Mouse (Mus musculus) heart, embryonic 13.5 days (tissue): ENCODE results near the gene Trpm3. TPM values are rescaled to one million over a fixed set of nuclear protein-coding genes. Genes with fewer than 3 reads are reported as not detected.

Source experiments
- ATAC-seq: fragments of 200-750 bp; cut with Nextera tagmentation; 2 replicates; pipeline ENCODE4 v1.8.0; 2017; ENCODE audit warnings: moderate TSS enrichment; ENCODE audit not compliant: insufficient number of reproducible peaks, low FRiP score, low TSS enrichment; ENCODE audit errors: extremely low read depth
- H3K27ac ChIP-seq: fragments of 300-500 bp; sonication (generic); replicated peaks from 2 replicates; pipeline ENCODE4 v1.5.1; 2015; ENCODE audit warnings: moderate library complexity, mild to moderate bottlenecking, inconsistent platforms
- H3K27me3 ChIP-seq: fragments of 300-500 bp; sonication (generic); replicated peaks from 2 replicates; pipeline ENCODE4 v1.6.1; 2015; ENCODE audit warnings: mild to moderate bottlenecking, inconsistent platforms
- H3K36me3 ChIP-seq: fragments of 300-500 bp; sonication (generic); 2 replicates; pipeline ENCODE4 v1.6.1; 2015; ENCODE audit warnings: mild to moderate bottlenecking, inconsistent platforms
- H3K4me1 ChIP-seq: fragments of 300-500 bp; sonication (generic); 2 replicates; pipeline ENCODE4 v1.6.1; 2015; ENCODE audit warnings: inconsistent platforms
- H3K4me2 ChIP-seq: fragments of 300-500 bp; sonication (generic); 2 replicates; pipeline ENCODE4 v1.6.1; 2015; ENCODE audit warnings: inconsistent platforms, mild to moderate bottlenecking, moderate library complexity
- H3K4me3 ChIP-seq: fragments of 300-500 bp; sonication (generic); 2 replicates; pipeline ENCODE4 v1.5.1; 2015; ENCODE audit warnings: moderate library complexity, mild to moderate bottlenecking, inconsistent platforms
- H3K9ac ChIP-seq: fragments of 300-500 bp; sonication (generic); 2 replicates; pipeline ENCODE4 v1.6.1; 2015; ENCODE audit warnings: inconsistent platforms, mild to moderate bottlenecking, moderate library complexity
- H3K9me3 ChIP-seq: fragments of 300-500 bp; sonication (generic); 2 replicates; pipeline ENCODE4 v1.6.1; 2016; ENCODE audit warnings: inconsistent platforms
- whole genome bisulfite sequencing: fragments of 180-500 bp; shearing (Covaris S2); methylation state at CpG from one replicate; pipeline ENCODE4 v1.1.7; 2015; ENCODE audit warnings: mixed read lengths; 5-methylcytosine and 5-hydroxymethylcytosine counted together
- polyA plus RNA-seq: library from polyadenylated mRNA; unstranded; fragments of >200 nt; fragmentation: Nextera tagmentation; extraction: Ambion mirVana; gene quantifications from 2 replicates; pipeline ENCODE4 v1.2.1, GENCODE M21; 2015

Trpm3 gene
- polyA plus RNA-seq, 1 experiment from 2014 or later = 1.1 TPM

DNA sequence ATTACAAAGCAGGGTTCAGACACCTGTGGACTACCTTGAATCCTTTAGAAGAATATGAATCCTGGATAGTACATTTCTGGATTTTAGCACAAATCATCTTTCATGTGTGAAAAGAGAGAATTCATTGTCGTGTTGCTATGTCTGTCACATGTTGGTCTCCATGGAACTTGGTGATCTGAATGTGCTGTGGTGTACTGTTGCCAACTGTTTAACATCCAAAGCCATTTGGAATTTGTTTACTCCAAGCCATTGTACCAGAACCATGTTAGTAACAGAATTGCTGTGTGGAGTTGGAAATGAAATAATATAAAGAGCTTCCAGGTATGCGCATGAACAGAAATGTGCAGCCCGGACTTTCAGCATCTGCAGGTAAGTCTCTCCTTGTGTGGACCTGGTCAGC, 41.3 kb downstream of the Trpm3 start:
- Histone ChIP-seq H3K9me3 (no peaks in the 10 kb centered on the region), H3K9ac (no peak overlapping the region), H3K4me1 (no peaks in the 10 kb centered on the region), H3K36me3 (no peaks in the 10 kb centered on the region), H3K27me3 (no peaks in the 10 kb centered on the region), H3K4me2 (no peak overlapping the region), H3K4me3 (no peak overlapping the region), H3K27ac (no peak overlapping the region)
- ATAC-seq = no peak
- 83% methylated on average over 3 of the region's 3 CpGs for WGBS

- Histone ChIP-seq H3K4me3 (no peak overlapping the region), H3K9me3 (0 out of 2 replicates have a peak, but pooled peaks cover 3% of the 10 kb centered on the region), H3K4me2 (no peak overlapping the region), H3K4me1 (no peaks in the 10 kb centered on the region), H3K36me3 (no peaks in the 10 kb centered on the region), H3K27ac (no peak overlapping the region), H3K27me3 (no peaks in the 10 kb centered on the region), H3K9ac (no peak overlapping the region)
- 52% methylated on average over 1 of the region's 1 CpGs for WGBS
- no peak for ATAC-seq
Measured at GRCm38 (mm10) chr19:22189716-22190115, 50.9 kb downstream of the Trpm3 start.

DNA sequence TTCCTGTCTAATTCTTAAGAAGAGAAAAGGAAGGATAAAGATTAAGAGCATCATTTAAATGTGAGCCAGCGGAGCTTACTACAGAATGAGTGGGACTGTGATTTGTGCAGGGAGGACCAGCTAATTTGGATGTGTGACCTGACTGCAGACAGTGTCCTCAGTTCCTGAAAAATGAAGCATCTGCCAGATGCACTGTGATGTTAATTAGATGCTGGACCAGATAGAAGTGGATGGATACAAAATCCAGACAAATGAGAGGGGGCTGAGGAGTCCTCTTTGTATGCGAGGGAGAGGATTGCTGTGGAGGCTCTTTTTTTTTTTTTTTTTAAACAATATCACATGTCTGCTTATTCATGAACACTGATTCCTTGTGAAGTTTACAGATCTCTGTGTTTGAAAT, 83.7 kb downstream of the Trpm3 start:
- Histone ChIP-seq H3K36me3 (no peaks in the 10 kb centered on the region), H3K27ac (no peak overlapping the region), H3K9me3 (no peaks in the 10 kb centered on the region), H3K4me3 (no peak overlapping the region), H3K27me3 (no peaks in the 10 kb centered on the region), H3K4me1 (no peaks in the 10 kb centered on the region), H3K4me2 (no peak overlapping the region), H3K9ac (no peak overlapping the region)
- no peak for ATAC-seq
- WGBS = 79% methylated on average over 2 of the region's 2 CpGs

GRCm38 (mm10) chr19:22234187-22234586, 95.3 kb downstream of the Trpm3 start:
- Histone ChIP-seq H3K27me3 (no peaks in the 10 kb centered on the region), H3K4me1 (no peaks in the 10 kb centered on the region), H3K36me3 (no peaks in the 10 kb centered on the region), H3K4me3 (no peak overlapping the region), H3K9ac (no peak overlapping the region), H3K9me3 (no peaks in the 10 kb centered on the region), H3K4me2 (no peak overlapping the region), H3K27ac (no peak overlapping the region)
- ATAC-seq = no peak

DNA sequence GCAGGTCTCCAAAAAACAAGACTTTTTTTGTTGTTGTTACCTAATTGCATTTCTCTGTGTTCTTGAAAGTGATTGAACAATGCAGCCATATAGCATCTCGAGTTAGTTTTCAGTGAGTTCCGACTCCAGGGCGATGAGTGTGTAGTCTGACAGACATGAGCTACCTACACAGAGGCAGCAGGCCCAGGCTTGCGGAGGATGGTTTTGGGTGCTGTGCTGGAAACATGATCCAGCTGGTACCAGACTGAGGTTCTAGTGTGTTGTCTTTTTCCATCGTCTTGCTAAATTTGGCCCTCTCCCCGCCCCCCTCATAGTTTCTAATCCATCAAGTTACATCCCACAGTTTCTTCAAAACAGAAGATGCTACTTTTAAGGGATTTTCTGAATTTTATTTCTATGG, 110.2 kb downstream of the Trpm3 start:
- no peak for ATAC-seq
- no peaks in the 10 kb centered on the region for H3K36me3 ChIP-seq
- H3K27me3 ChIP-seq = no peaks in the 10 kb centered on the region
- H3K27ac ChIP-seq = no peak overlapping the region
- H3K9ac ChIP-seq = no peak overlapping the region
- WGBS = 67% methylated on average over 6 of the region's 6 CpGs
- H3K4me2 ChIP-seq = no peak overlapping the region
- no peaks in the 10 kb centered on the region for H3K4me1 ChIP-seq
- no peaks in the 10 kb centered on the region for H3K9me3 ChIP-seq
- no peak overlapping the region for H3K4me3 ChIP-seq

GRCm38 (mm10) chr19:22272916-22273315, 134.1 kb downstream of the Trpm3 start:
- ATAC-seq = no peak
- Histone ChIP-seq H3K27me3 (no peaks in the 10 kb centered on the region), H3K9me3 (no peaks in the 10 kb centered on the region), H3K27ac (no peak overlapping the region), H3K9ac (no peak overlapping the region), H3K4me1 (no peaks in the 10 kb centered on the region), H3K4me2 (no peak overlapping the region), H3K36me3 (no peaks in the 10 kb centered on the region), H3K4me3 (no peak overlapping the region)
- 53% methylated on average over 5 of the region's 5 CpGs for WGBS

- Histone ChIP-seq H3K4me3 (no peak overlapping the region), H3K27ac (no peak overlapping the region), H3K9me3 (no peaks in the 10 kb centered on the region; the same call in 1 of the 2 replicates), H3K36me3 (no peaks in the 10 kb centered on the region), H3K4me1 (no peaks in the 10 kb centered on the region), H3K4me2 (no peak overlapping the region), H3K9ac (no peak overlapping the region), H3K27me3 (no peaks in the 10 kb centered on the region)
- ATAC-seq = no peak
- 67% methylated on average over 3 of the region's 3 CpGs for WGBS
Measured at GRCm38 (mm10) chr19:22284651-22285050, 145.8 kb downstream of the Trpm3 start.

GRCm38 (mm10) chr19:22292671-22293070, 153.8 kb downstream of the Trpm3 start:
- 67% methylated on average over 6 of the region's 6 CpGs for WGBS
- H3K4me3 ChIP-seq = no peak overlapping the region
- H3K9ac ChIP-seq = no peak overlapping the region
- no peaks in the 10 kb centered on the region for H3K4me1 ChIP-seq
- no peak overlapping the region for H3K4me2 ChIP-seq
- no peak overlapping the region for H3K27ac ChIP-seq
- no peaks in the 10 kb centered on the region; the same call in 1 of the 2 replicates for H3K9me3 ChIP-seq
- H3K36me3 ChIP-seq = no peaks in the 10 kb centered on the region
- H3K27me3 ChIP-seq = no peaks in the 10 kb centered on the region
- no peak for ATAC-seq

- WGBS = 49% methylated on average over 2 of the region's 2 CpGs
Measured at GRCm38 (mm10) chr19:22300906-22301305, 162.1 kb downstream of the Trpm3 start.

GRCm38 (mm10) chr19:22303021-22303951, 164.4 kb downstream of the Trpm3 start:
- no peaks in the 10 kb centered on the region for H3K36me3 ChIP-seq
- peak overlapping the region; percentile 47; the same call in 1 of the 2 replicates for H3K9ac ChIP-seq
- no peaks in the 10 kb centered on the region for H3K9me3 ChIP-seq
- no peak overlapping the region for H3K27ac ChIP-seq
- peak overlapping the region; percentile 62 for H3K4me2 ChIP-seq
- peaks cover 11% of the 10 kb centered on the region for H3K4me1 ChIP-seq
- ATAC-seq = no peak
- no peak overlapping the region for H3K4me3 ChIP-seq
- 29% methylated on average over 17 of the region's 17 CpGs for WGBS
- H3K27me3 ChIP-seq = no peaks in the 10 kb centered on the region

More at GRCm38 (mm10) chr19:22300906-22301305, 162.1 kb downstream of the Trpm3 start:
- no peak overlapping the region for H3K27ac ChIP-seq
- peaks cover 11% of the 10 kb centered on the region for H3K4me1 ChIP-seq
- no peak overlapping the region for H3K9ac ChIP-seq
- no peak overlapping the region for H3K4me2 ChIP-seq
- H3K36me3 ChIP-seq = no peaks in the 10 kb centered on the region
- ATAC-seq = no peak
- H3K9me3 ChIP-seq = no peaks in the 10 kb centered on the region
- H3K27me3 ChIP-seq = no peaks in the 10 kb centered on the region
- H3K4me3 ChIP-seq = no peak overlapping the region

DNA sequence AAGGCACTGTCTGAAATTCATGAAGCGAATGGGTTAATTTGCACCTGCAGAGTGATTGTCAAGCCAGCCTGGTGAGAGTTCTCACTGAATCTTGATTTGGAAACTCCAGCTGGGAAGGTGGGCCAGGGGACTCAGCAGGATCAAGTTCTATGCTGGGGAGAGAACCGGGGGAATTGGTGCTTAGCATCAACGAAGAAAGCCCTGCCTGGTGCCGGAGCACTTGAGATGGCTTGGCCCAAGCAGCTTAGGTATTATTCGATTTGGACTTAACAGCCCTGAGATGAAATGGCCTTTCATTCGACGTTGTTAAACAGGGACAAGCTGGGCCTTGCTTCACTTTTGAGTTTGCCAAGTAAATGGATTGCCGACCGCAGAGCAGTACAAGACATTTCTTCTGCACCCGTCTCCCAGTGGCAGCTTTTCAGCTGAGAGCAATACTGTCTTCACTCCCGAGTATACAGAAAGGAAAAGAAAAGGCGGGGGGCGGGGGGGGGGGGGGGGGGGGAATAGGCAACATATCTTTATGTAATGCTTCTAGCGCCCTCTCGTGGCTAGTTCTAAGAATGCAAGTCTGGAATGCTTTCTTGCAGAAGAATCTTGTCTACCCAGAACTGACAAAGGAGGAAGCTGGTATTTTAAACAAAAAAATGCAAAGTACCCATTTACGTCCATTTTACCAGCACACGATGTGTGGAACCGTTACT, 165.3 kb downstream of the Trpm3 start:
- WGBS = 3% methylated on average over 17 of the region's 18 CpGs
- Histone ChIP-seq H3K4me3 (peak overlapping the region; percentile 36), H3K4me1 (peaks cover 11% of the 10 kb centered on the region), H3K27ac (no peak overlapping the region), H3K36me3 (no peaks in the 10 kb centered on the region), H3K9ac (peak overlapping the region; percentile 42), H3K4me2 (peak overlapping the region; percentile 62), H3K9me3 (no peaks in the 10 kb centered on the region), H3K27me3 (no peaks in the 10 kb centered on the region)
- ATAC-seq = no peak
